Mouse (Mus musculus): Measurements from ENCODE around the gene Dlg2. TPM values are rescaled to one million over a fixed set of nuclear protein-coding genes. Genes with fewer than 3 reads are reported as not detected.
"Not testable (repeated sequence)": the region's sequence is repeated elsewhere in the genome, so short reads cannot be mapped to it uniquely, and the experiment has no call there.

The Dlg2 gene
- polyA plus RNA-seq, 1 experiment: 0.21 TPM

DNA sequence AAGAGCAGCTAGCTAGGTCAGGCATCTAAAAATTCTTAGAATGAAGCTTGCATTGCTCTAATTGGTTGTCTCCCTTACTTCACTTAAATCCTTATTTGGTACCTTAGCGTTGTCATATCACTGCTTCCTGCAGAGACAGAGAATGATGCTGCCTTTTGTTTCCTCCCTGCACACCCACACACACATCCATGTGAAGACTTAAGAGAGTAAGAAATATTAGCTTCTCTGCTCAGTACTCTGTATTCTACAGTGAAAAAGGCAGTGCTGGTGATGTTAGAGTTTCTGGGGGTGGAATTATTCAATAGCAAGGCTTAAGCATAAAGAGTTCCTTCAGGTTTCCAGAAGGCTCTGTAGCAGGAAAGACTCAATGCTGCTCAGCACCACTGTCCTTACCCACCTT, 272.2 kb downstream of the Dlg2 start:
- 78% methylated on average over 1 of the region's 1 CpGs for WGBS
- no peak for DNase-seq (ENCODE audit: low read depth, low spot score)

- no peak for DNase-seq (ENCODE audit: low read depth, low spot score)
- 88% methylated on average over 1 of the region's 1 CpGs for WGBS
These were observed 311.5 kb downstream of the Dlg2 start for GRCm38 (mm10) chr7:90787945-90788344.

- DNase-seq (ENCODE audit: low read depth, low spot score): no peak
- WGBS: 31% methylated on average over 1 of the region's 1 CpGs
These were observed 315.1 kb downstream of the Dlg2 start for GRCm38 (mm10) chr7:90791522-90791921.

GRCm38 (mm10) chr7:90825640-90826039, 349.2 kb downstream of the Dlg2 start:
- 80% methylated on average over 3 of the region's 3 CpGs for WGBS
- DNase-seq (ENCODE audit: low read depth, low spot score): no peak

GRCm38 (mm10) chr7:90841276-90841675, 364.8 kb downstream of the Dlg2 start:
- 64% methylated on average over 4 of the region's 4 CpGs for WGBS

DNA sequence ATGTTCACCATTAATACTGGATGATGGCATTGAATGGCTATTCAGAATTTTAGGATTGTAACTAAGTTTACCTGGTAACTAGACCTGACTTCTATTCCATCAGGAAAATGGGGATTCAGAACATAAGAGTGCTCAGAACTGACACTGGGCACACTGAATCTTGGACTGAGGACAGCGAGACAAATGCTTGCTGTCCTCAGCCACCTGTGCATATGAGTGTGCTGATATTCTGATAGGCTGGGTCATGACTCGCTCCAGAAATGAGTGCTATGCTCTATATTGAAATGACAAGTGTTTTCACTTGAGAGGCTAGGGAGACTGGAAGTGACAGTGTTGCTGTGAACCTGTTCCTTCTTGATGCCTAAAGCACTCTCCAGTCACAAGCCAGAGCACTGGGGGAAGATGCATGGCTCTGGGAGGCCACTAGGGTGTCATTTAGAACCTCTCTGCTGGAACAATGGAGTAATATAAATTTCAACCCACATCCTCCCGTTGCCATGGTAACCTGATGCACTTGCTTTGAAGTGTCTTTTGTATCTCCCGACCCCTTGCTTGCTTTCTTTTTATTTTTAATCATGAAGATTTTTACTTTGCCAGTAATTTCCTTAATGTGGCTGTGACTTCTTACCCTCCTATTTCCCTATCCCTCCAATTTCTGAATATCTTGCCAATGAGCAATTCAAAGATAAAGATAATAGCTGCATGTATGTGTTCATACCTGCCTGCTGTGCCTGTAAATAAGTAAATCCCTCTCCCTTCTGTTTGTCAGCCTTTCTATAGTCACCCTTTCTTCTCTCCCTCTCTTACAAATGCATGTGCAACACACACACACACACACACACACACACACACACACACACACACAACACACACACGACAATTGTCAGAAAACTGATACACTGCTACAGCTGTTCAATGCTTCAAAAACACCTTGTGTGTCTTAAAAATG, 367.1 kb downstream of the Dlg2 start:
- DNase-seq (ENCODE audit: low read depth, low spot score): no peak
- 59% methylated on average over 5 of the region's 5 CpGs for WGBS

More at GRCm38 (mm10) chr7:90841276-90841675, 364.8 kb downstream of the Dlg2 start:
- no peak for DNase-seq (ENCODE audit: low read depth, low spot score)

GRCm38 (mm10) chr7:90876796-90877195, 400.3 kb downstream of the Dlg2 start:
- not testable (repeated sequence) for DNase-seq (ENCODE audit: low read depth, low spot score)
- WGBS: 52% methylated on average over 4 of the region's 4 CpGs

GRCm38 (mm10) chr7:90882740-90883139, 406.3 kb downstream of the Dlg2 start:
- 22% methylated on average over 3 of the region's 3 CpGs for WGBS
- DNase-seq (ENCODE audit: low read depth, low spot score): no peak

GRCm38 (mm10) chr7:90886396-90887006, 410.0 kb downstream of the Dlg2 start:
- 1% methylated on average over 13 of the region's 13 CpGs for WGBS
- DNase-seq (ENCODE audit: low read depth, low spot score): no peak

- whole genome bisulfite sequencing: 2% methylated on average over 21 of the region's 21 CpGs
- no peak for DNase-seq (ENCODE audit: low read depth, low spot score)
These were observed 410.7 kb downstream of the Dlg2 start for GRCm38 (mm10) chr7:90887007-90887720.

DNA sequence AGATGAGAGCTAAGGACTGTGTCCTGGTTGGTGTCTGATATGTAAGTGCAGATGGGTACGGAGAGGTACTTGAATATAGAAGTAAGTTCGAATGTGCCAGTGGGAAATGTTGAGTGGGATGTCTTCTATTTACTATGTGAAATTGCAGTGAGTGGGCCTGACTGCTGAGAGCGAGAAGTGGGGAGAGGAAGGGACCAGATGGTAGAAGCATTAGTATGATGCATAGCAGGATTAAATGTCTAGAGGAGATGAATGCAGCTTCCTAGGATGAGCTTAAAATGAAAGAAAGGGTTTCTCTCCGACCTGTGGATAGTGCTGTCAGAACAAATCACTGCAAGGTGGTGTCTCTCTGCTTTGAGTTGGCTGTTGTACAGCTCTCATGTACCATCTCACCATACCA, 451.0 kb downstream of the Dlg2 start:
- 76% methylated on average over 4 of the region's 4 CpGs for WGBS
- no peak for DNase-seq (ENCODE audit: low read depth, low spot score)

- 83% methylated on average over 5 of the region's 5 CpGs for WGBS
- no peak for DNase-seq (ENCODE audit: low read depth, low spot score)
These were observed 464.3 kb downstream of the Dlg2 start for GRCm38 (mm10) chr7:90940726-90941125.

DNA sequence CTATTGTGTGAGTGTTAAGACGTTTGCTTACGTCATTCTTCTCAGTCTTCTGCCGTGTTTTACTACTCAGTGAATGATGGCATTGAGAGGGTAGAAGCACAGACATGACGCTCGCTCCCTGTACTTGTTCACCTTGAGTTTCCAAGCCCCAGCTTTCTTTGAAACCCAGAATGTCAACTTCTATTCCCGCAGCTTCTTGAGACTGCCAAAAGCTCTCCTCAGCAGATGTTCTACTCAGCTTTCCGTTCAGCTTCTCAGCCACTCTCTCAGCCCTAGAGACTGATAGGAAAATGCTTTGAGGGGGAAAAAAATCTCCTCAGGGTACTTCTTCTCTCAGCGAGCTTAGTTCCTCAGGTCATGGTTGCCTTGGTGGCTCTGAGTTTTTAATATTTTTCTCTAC, 470.6 kb downstream of the Dlg2 start:
- WGBS: 55% methylated on average over 8 of the region's 8 CpGs
- no peak for DNase-seq (ENCODE audit: low read depth, low spot score)

- DNase-seq (ENCODE audit: low read depth, low spot score): no peak
- WGBS: 89% methylated on average over 5 of the region's 5 CpGs
These were observed 472.7 kb downstream of the Dlg2 start for GRCm38 (mm10) chr7:90949212-90949611.

GRCm38 (mm10) chr7:90977241-90977640, 500.8 kb downstream of the Dlg2 start:
- DNase-seq (ENCODE audit: low read depth, low spot score): no peak

DNA sequence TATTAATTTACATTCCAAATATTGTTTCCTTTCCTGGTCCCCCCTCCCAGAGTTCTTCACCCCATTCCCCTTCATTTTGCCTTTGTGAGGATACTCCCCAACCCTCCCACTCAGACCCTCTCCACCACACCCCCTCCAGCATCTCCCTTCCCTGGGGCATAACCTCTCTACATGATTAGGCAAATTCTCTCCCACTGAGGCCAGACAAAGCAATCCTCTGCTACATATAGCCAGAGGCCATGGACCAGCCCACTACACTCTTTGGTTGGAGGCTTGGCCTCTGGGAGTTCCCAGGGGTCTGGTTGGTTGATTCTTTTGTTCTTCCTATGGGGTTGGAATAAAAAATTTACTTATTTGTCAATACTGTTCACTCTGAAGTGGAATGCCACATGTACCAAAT, 505.6 kb downstream of the Dlg2 start:
- no peak for DNase-seq (ENCODE audit: low read depth, low spot score)

GRCm38 (mm10) chr7:91010655-91011054, 534.2 kb downstream of the Dlg2 start:
- no peak for DNase-seq (ENCODE audit: low read depth, low spot score)
- 48% methylated on average over 2 of the region's 2 CpGs for WGBS

DNA sequence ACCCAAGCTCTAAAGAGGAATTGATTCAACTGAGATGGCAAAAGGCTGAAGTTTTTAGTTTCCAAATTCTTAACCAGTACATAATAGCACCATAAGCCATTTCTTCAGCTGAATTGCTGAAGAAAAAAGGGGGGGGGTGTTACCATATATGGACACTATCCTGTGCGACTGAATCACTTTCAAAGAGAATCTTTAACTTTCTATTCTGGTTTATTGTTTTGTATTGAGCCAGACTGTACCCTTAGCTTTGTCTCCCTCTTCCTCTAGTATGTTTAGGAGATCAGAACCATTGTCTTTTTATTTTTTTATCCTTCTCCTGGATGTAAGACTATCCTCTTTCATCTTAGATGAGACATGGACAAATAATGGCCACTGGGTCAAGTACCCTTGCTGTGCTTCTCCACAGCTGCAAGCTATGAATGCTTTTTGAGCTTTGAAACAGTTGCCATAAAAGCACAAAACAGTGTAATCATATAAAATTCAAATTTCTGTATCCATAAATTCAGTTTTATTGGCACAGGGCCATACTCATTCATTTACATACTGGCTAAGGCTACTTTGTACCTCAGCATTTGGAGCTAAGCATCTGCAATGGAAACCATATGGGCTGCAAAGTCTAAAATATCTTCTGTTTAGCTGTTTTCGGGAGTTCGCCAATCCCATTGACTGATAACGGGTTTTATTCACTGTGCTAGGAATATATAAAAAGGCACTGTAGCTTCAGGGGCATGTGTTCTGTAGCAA, 568.7 kb downstream of the Dlg2 start:
- 78% methylated on average over 4 of the region's 4 CpGs for WGBS
- DNase-seq (ENCODE audit: low read depth, low spot score): no peak

DNA sequence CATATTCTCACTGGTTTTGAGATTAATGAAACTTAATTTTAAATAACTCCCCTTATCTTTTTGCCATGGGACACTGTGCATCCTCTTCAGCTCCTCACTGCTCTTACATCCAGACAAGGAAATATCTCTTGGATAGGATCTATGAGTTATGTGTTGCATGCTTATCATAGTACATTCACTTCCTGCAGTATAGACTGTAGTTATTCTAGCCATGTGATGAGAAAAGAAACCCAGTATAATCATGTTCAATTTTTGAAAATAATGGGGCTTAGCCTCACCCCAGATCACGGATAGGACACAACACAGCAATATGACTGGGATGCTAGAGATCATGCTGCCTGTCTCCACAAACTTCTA, 569.2 kb downstream of the Dlg2 start:
- WGBS: 87% methylated on average over 1 of the region's 1 CpGs
- DNase-seq (ENCODE audit: low read depth, low spot score): no peak

Measured in large intestine, adult 2 months (tissue).